Mouse (Mus musculus) cortical plate, adult 2 months (tissue): ENCODE results near the gene D630039A03Rik. TPM values are rescaled to one million over a fixed set of nuclear protein-coding genes. Genes with fewer than 3 reads are reported as not detected.

Experiments used
- H3K27ac ChIP-seq: fragments of 200-500 bp; 2 replicates; pipeline ENCODE4 v1.5.1; 2012; ENCODE audit warnings: low read length, control low read depth, inconsistent platforms; ENCODE audit not compliant: insufficient read depth
- H3K4me1 ChIP-seq: fragments of 200-500 bp; 2 replicates; pipeline ENCODE4 v1.6.1; 2011; ENCODE audit warnings: low read length; ENCODE audit not compliant: control insufficient read depth, insufficient read depth
- H3K4me3 ChIP-seq: fragments of 200-500 bp; 2 replicates; pipeline ENCODE4 v1.5.1; 2011; ENCODE audit warnings: mild to moderate bottlenecking, low read length, control low read depth; ENCODE audit not compliant: insufficient read depth
- CTCF ChIP-seq: fragments of 200-500 bp; IDR thresholded peaks from 2 replicates; pipeline ENCODE4 v1.5.1; 2011; ENCODE audit warnings: mild to moderate bottlenecking, control low read depth, low read length; ENCODE audit not compliant: insufficient read depth; ENCODE audit errors: extremely low read depth
- POLR2A ChIP-seq: fragments of 200-500 bp; IDR thresholded peaks from 2 replicates; pipeline ENCODE4 v1.6.1; 2011; ENCODE audit warnings: mild to moderate bottlenecking, low read length, control low read depth; ENCODE audit not compliant: insufficient read depth; ENCODE audit errors: extremely low read depth
- polyA plus RNA-seq: library from polyadenylated mRNA; depleted of rRNA; stranded (reverse); fragments of >200 nt; gene quantifications from 2 replicates; pipeline ENCODE4 v1.2.3, GENCODE M21; 2012

The D630039A03Rik gene
- polyA plus RNA-seq, 1 experiment: 0.27 TPM

GRCm38 (mm10) chr4:57954580-57954979 is 38.5 kb upstream of the D630039A03Rik start:
- TF ChIP-seq CTCF: no peak
- no peak for TF ChIP-seq POLR2A
- H3K4me1 ChIP-seq: peaks cover 2% of the 10 kb centered on the region; the same call in 1 of the 2 replicates
- H3K4me3 ChIP-seq: peak overlapping the region; percentile 87; the same call in 1 of the 2 replicates
- H3K27ac ChIP-seq: no peak overlapping the region

GRCm38 (mm10) chr4:57953796-57954195 is 37.7 kb upstream of the D630039A03Rik start:
- H3K4me3 ChIP-seq: no peak overlapping the region
- peaks cover 2% of the 10 kb centered on the region; the same call in 1 of the 2 replicates for H3K4me1 ChIP-seq
- TF ChIP-seq POLR2A (no peak), CTCF (no peak)
- no peak overlapping the region for H3K27ac ChIP-seq

GRCm38 (mm10) chr4:57952891-57953290 is 36.8 kb upstream of the D630039A03Rik start:
- no peak for TF ChIP-seq POLR2A
- peaks cover 2% of the 10 kb centered on the region; the same call in 1 of the 2 replicates for H3K4me1 ChIP-seq
- no peak overlapping the region for H3K4me3 ChIP-seq
- no peak overlapping the region for H3K27ac ChIP-seq

GRCm38 (mm10) chr4:57952416-57952815 is 36.3 kb upstream of the D630039A03Rik start:
- TF ChIP-seq POLR2A (no peak), CTCF (no peak)
- Histone ChIP-seq H3K27ac (no peak overlapping the region), H3K4me1 (peaks cover 2% of the 10 kb centered on the region; the same call in 1 of the 2 replicates), H3K4me3 (no peak overlapping the region)

GRCm38 (mm10) chr4:57949866-57950265 is 33.8 kb upstream of the D630039A03Rik start:
- Histone ChIP-seq H3K27ac (no peak overlapping the region), H3K4me3 (no peak overlapping the region), H3K4me1 (peaks cover under 1% of the 10 kb centered on the region; the same call in 1 of the 2 replicates)
- TF ChIP-seq CTCF: no peak
- TF ChIP-seq POLR2A: no peak

GRCm38 (mm10) chr4:57947476-57947875 is 31.4 kb upstream of the D630039A03Rik start:
- Histone ChIP-seq H3K4me3 (no peak overlapping the region), H3K4me1 (no peaks in the 10 kb centered on the region), H3K27ac (no peak overlapping the region)
- TF ChIP-seq CTCF (no peak), POLR2A (no peak)

- Histone ChIP-seq H3K4me3 (no peak overlapping the region), H3K4me1 (no peaks in the 10 kb centered on the region), H3K27ac (no peak overlapping the region)
- TF ChIP-seq CTCF (no peak), POLR2A (no peak)
These were observed 30.9 kb upstream of the D630039A03Rik start for GRCm38 (mm10) chr4:57947036-57947435.

GRCm38 (mm10) chr4:57942892-57943291 is 26.8 kb upstream of the D630039A03Rik start:
- Histone ChIP-seq H3K27ac (no peak overlapping the region), H3K4me3 (no peak overlapping the region), H3K4me1 (no peaks in the 10 kb centered on the region)
- no peak for TF ChIP-seq POLR2A
- TF ChIP-seq CTCF: no peak

- Histone ChIP-seq H3K4me3 (no peak overlapping the region), H3K27ac (no peak overlapping the region), H3K4me1 (no peaks in the 10 kb centered on the region)
- TF ChIP-seq CTCF: no peak
- no peak for TF ChIP-seq POLR2A
These were observed 24.5 kb upstream of the D630039A03Rik start for GRCm38 (mm10) chr4:57940631-57941030.

- H3K4me1 ChIP-seq: no peaks in the 10 kb centered on the region
- TF ChIP-seq CTCF (no peak), POLR2A (no peak)
- no peak overlapping the region for H3K27ac ChIP-seq
- no peak overlapping the region for H3K4me3 ChIP-seq
These were observed 21.2 kb upstream of the D630039A03Rik start for GRCm38 (mm10) chr4:57937292-57937691.
